Mouse (Mus musculus) testis, adult 2 months (tissue): ENCODE measurements around the gene Gse1.

Experiments
- CTCF ChIP-seq: fragments of 200-500 bp; IDR thresholded peaks from 2 replicates; pipeline ENCODE4 v1.5.1; 2012; ENCODE audit warnings: low read depth, mild to moderate bottlenecking, inconsistent platforms, low read length, moderate library complexity; ENCODE audit not compliant: control insufficient read depth, insufficient read depth, insufficient replicate concordance
- POLR2A ChIP-seq: fragments of 200-500 bp; IDR thresholded peaks from 2 replicates; pipeline ENCODE4 v1.6.1; 2012; ENCODE audit warnings: low read depth, mild to moderate bottlenecking, inconsistent platforms, low read length, moderate library complexity; ENCODE audit not compliant: control insufficient read depth

DNA sequence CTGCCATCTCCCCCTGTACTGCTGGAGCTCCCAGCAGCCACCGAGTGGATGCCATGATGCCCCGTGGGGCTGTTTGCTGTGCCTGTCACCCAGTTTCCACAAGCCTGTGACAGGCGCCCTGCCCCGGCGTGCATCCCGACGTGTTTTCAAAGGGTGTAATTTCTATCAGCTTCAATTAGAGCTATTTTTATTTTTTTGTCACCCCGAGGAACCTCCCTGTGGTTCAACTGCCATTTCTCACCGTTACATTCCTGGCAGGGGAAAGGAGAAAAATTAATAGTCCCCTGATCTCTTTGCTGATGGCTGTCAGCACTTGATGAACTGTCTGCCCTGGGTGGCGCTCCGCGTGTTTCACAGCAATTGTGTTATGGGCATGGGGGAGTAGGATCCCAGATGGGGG, 115.3 kb downstream of the Gse1 start:
- no peak for TF ChIP-seq POLR2A
- TF ChIP-seq CTCF = no peak
